Mouse (Mus musculus): ENCODE measurements around the gene Palld. TPM values are rescaled to one million over a fixed set of nuclear protein-coding genes. Genes with fewer than 3 reads are reported as not detected.

Gene Palld
- polyA plus RNA-seq, 1 experiment from 2014 or later: 5.5 TPM

GRCm38 (mm10) chr8:61467553-61467815 is 435.0 kb downstream of the Palld start:
- no peak overlapping the region for H3K4me2 ChIP-seq
- no peaks in the 10 kb centered on the region for H3K27me3 ChIP-seq
- no peak overlapping the region for H3K4me3 ChIP-seq (replicated peaks)
- ATAC-seq (ENCODE audit: insufficient read depth): no peak
- WGBS (ENCODE audit: insufficient replicate concordance): 69% methylated on average over 3 of the region's 3 CpGs
- no peak overlapping the region for H3K9ac ChIP-seq
- H3K9me3 ChIP-seq (replicated peaks): no peaks in the 10 kb centered on the region
- no peak overlapping the region for H3K27ac ChIP-seq (replicated peaks)
- H3K36me3 ChIP-seq (replicated peaks): no peaks in the 10 kb centered on the region
- no peaks in the 10 kb centered on the region for H3K4me1 ChIP-seq (replicated peaks)

GRCm38 (mm10) chr8:61466696-61467552 is 435.6 kb downstream of the Palld start:
- H3K9me3 ChIP-seq (replicated peaks): no peaks in the 10 kb centered on the region
- H3K4me2 ChIP-seq: no peak overlapping the region
- no peak overlapping the region for H3K4me3 ChIP-seq (replicated peaks)
- no peak for ATAC-seq (ENCODE audit: insufficient read depth)
- H3K4me1 ChIP-seq (replicated peaks): no peaks in the 10 kb centered on the region
- H3K9ac ChIP-seq: no peak overlapping the region
- WGBS (ENCODE audit: insufficient replicate concordance): 82% methylated on average over 15 of the region's 15 CpGs
- H3K27ac ChIP-seq (replicated peaks): no peak overlapping the region
- H3K36me3 ChIP-seq (replicated peaks): no peaks in the 10 kb centered on the region
- H3K27me3 ChIP-seq: no peaks in the 10 kb centered on the region

GRCm38 (mm10) chr8:61464393-61464792 is 438.1 kb downstream of the Palld start:
- no peak overlapping the region for H3K4me3 ChIP-seq (replicated peaks)
- no peaks in the 10 kb centered on the region for H3K9me3 ChIP-seq (replicated peaks)
- no peaks in the 10 kb centered on the region for H3K36me3 ChIP-seq (replicated peaks)
- H3K4me1 ChIP-seq (replicated peaks): no peaks in the 10 kb centered on the region
- H3K9ac ChIP-seq: no peak overlapping the region
- H3K27me3 ChIP-seq: no peaks in the 10 kb centered on the region
- ATAC-seq (ENCODE audit: insufficient read depth): no peak
- H3K27ac ChIP-seq (replicated peaks): no peak overlapping the region
- 35% methylated on average over 2 of the region's 2 CpGs for WGBS (ENCODE audit: insufficient replicate concordance)
- H3K4me2 ChIP-seq: no peak overlapping the region

DNA sequence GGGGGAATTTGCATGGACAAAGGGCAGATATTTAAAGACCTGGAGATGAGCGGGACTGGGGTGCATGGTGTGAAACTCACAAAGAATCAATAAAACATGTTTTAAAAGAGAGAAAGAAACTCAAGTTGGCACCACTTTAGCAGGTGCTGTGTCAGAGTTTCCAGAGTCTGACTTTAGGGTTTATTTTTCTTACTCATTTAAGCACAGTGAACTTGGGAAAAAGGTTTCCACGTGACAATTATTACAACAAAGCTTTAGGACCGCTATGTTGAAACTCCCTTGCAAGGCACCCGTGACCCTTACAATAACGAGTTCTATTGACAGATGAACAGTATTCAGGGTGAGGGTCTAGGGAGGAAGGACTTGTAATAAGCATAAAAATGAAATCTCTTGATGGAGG is 440.3 kb downstream of the Palld start:
- Histone ChIP-seq H3K9ac (no peak overlapping the region), H3K4me1 (replicated peaks) (no peaks in the 10 kb centered on the region), H3K36me3 (replicated peaks) (no peaks in the 10 kb centered on the region), H3K9me3 (replicated peaks) (no peaks in the 10 kb centered on the region), H3K4me2 (no peak overlapping the region), H3K27ac (replicated peaks) (no peak overlapping the region), H3K4me3 (replicated peaks) (no peak overlapping the region), H3K27me3 (no peaks in the 10 kb centered on the region)
- WGBS (ENCODE audit: insufficient replicate concordance): 66% methylated on average over 5 of the region's 5 CpGs
- ATAC-seq (ENCODE audit: insufficient read depth): no peak

Other genes with a start within 250 kb of the Palld start
- gene Ddx60, start 25.4 kb upstream of the Palld start, polyA plus RNA-seq (2015; fragmentation: Nextera tagmentation; extraction: Ambion mirVana): 0.79 and 0.86 TPM in 2 replicates
- gene Anxa10, start 220.5 kb upstream of the Palld start, polyA plus RNA-seq (2015; fragmentation: Nextera tagmentation; extraction: Ambion mirVana): not detected in 2 replicates

Measured in liver, embryonic 15.5 days (tissue).